Mouse (Mus musculus) stomach, embryonic 16.5 days (tissue): ENCODE results near the gene Nup155. TPM values are rescaled to one million over a fixed set of nuclear protein-coding genes. Genes with fewer than 3 reads are reported as not detected.
"Not testable (repeated sequence)": the region's sequence is repeated elsewhere in the genome, so short reads cannot be mapped to it uniquely, and the experiment has no call there.

ENCODE experiments used
- ATAC-seq: fragments of 200-750 bp; cut with Nextera tagmentation; 2 replicates; pipeline ENCODE4 v1.8.0; 2017; ENCODE audit warnings: moderate number of reproducible peaks, moderate TSS enrichment; ENCODE audit not compliant: insufficient read depth, low FRiP score
- H3K27ac ChIP-seq: fragments of 300-500 bp; sonication (generic); 2 replicates; pipeline ENCODE4 v1.5.1; 2014; ENCODE audit warnings: low read length
- H3K27me3 ChIP-seq: fragments of 300-500 bp; sonication (generic); 2 replicates; pipeline ENCODE4 v1.6.1; 2014; ENCODE audit warnings: low read length, control low read depth, mixed read lengths; ENCODE audit not compliant: control insufficient read depth, insufficient read depth
- H3K36me3 ChIP-seq: fragments of 300-500 bp; sonication (generic); 2 replicates; pipeline ENCODE4 v1.6.1; 2014; ENCODE audit warnings: low read length; ENCODE audit not compliant: control insufficient read depth, insufficient read depth
- H3K4me1 ChIP-seq: fragments of 300-500 bp; sonication (generic); 2 replicates; pipeline ENCODE4 v1.6.1; 2014; ENCODE audit warnings: low read length, control low read depth, mixed read lengths; ENCODE audit not compliant: control insufficient read depth, insufficient read depth
- H3K4me2 ChIP-seq: fragments of 300-500 bp; sonication (generic); 2 replicates; pipeline ENCODE4 v1.6.1; 2014; ENCODE audit warnings: low read depth, low read length, mixed read lengths
- H3K4me3 ChIP-seq: fragments of 300-500 bp; sonication (generic); replicated peaks from 2 replicates; pipeline ENCODE4 v1.5.1; 2014; ENCODE audit warnings: mild to moderate bottlenecking, low read length
- H3K9ac ChIP-seq: fragments of 300-500 bp; sonication (generic); 2 replicates; pipeline ENCODE4 v1.6.1; 2014; ENCODE audit warnings: low read length
- H3K9me3 ChIP-seq: fragments of 300-500 bp; sonication (generic); replicated peaks from 2 replicates; pipeline ENCODE4 v1.6.1; 2016; ENCODE audit warnings: low read length, control low read depth; ENCODE audit not compliant: control insufficient read depth
- WGBS: fragments of 180-500 bp; shearing (Covaris S2); extraction: QIAGEN DNeasy Blood & Tissue Kit; methylation state at CpG from one replicate; pipeline ENCODE4 v1.1.7; 2014; 5-methylcytosine and 5-hydroxymethylcytosine counted together
- polyA plus RNA-seq: library from polyadenylated mRNA; unstranded; fragments of >200 nt; fragmentation: Nextera tagmentation; extraction: Ambion mirVana; gene quantifications from 2 replicates; pipeline ENCODE4 v1.2.1, GENCODE M21; 2015

Nup155 gene
- polyA plus RNA-seq, 1 experiment from 2014 or later = 14.7 TPM

DNA sequence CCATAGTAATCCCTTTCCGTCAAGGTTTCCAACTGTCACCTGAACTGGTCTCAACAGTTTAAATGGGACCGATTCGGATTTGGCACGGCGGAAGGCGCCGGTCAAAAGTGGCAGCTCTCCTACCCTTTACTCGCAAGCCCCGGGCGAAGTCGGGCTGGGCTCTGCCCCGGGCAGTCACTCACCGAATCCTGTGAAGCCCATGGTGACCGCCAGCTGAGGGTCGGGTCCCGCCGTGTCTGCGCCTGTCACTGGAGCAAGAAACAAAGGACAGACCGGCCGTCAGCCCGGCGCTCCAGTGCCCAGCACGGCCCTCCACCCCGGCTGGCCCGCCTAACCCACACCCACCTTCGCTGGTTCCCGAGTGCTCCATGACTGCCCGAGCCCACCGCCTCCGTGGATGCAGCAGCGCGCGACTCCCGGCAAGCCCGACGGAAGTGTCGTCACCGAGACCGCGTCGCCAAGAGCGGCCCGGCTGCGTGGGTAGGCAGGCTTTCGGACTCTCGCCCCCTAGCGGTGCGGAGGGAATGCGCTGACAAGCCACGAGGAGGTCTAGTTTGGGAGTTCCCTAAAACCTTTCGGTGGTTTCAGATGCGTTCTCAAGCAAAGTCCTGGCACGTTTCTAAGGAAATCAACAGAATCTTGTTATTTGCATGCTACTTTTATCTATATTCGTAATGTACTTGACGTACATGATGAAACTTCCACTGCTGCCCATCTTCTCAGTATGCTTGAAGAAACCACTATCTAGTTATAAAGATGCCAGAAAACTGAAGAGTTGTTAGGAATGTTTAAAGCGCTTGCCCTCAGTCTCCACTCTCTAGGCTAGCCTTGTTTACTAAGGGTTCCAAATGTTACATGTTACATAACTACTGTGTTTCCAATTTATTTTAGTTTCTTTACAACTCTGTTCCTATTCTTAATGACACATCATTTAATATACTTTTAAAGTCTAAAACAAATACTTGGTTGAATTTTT is 10.0 kb upstream of the Nup155 start, which contains the start of gene Wdr70:
Wdr70 (minus strand) TSS at position 436 of the 976 bp plus-strand sequence.
- H3K27me3 ChIP-seq = no peaks in the 10 kb centered on the region
- ATAC-seq = peak; percentile 91
- no peak within 1 kb of the TSS for H3K27ac ChIP-seq
- H3K4me2 ChIP-seq = peak within 1 kb of the TSS; percentile 73
- H3K9ac ChIP-seq = peak within 1 kb of the TSS; percentile 87
- no peaks in the 10 kb centered on the region for H3K9me3 ChIP-seq
- H3K36me3 ChIP-seq = no peaks in the 10 kb centered on the region
- peak within 1 kb of the TSS; percentile 90 for H3K4me3 ChIP-seq
- no peaks in the 10 kb centered on the region for H3K4me1 ChIP-seq
- WGBS = 2% methylated on average over 56 of the region's 56 CpGs

DNA sequence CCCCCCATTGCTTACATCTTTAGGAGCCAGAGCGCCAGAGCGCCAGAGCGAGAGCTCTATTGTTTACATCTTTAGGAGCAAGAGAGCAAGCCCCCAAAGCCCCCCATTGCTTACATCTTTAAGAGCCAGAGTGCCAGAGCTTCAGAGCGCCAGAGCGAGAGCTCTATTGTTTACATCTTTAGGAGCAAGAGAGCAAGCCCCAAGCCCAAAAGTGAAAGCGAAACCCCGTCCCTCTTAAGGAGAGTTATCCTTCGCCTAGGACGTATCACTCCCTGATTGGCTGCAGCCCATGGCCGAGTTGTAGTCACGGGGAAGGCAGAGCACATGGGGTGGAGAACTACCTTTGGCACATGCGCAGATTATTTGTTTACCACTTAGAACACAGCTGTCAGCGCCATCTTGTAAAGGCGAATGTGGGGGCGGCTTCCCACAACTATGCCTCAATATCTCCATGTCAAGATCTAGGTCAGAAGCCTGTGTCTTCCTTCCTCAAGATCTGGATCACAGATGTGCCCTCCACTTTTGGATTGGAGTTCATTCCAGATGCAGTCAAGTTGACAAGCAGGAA is 7.0 kb upstream of the Nup155 start:
- not testable (repeated sequence) for H3K36me3 ChIP-seq, ATAC-seq, H3K4me2 ChIP-seq, H3K4me1 ChIP-seq, H3K4me3 ChIP-seq, H3K27me3 ChIP-seq, H3K9me3 ChIP-seq, H3K9ac ChIP-seq, H3K27ac ChIP-seq
- 69% methylated on average over 13 of the region's 15 CpGs for WGBS

DNA sequence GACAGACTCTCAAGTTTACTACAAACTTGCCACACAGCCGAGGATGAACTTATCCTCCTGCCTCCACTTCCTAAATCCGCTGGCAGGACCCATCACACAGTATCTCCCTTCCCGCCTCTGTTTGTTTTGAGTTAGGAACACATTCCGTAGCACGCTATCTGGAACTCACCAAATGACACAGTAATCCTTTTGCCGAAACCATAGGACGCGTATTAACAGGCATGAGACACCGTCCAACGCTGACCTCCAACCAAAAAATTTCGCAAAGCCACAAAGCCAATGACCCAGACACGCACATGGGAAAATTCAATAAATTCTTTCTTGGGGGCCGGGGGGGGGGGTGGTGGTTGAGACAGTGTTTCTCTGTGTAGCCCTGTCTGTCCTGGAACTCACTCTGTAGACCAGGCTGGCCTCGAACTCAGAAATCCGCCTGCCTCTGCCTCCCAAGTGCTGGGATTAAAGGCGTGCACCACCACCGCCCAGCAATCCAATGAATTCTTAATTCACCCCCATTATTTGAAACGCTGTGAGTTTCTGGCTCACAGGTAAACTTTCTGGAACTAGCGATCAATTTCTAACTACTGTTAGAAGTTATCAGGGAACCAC is 610 bp upstream of the Nup155 start:
- peaks cover 12% of the 10 kb centered on the region for H3K4me1 ChIP-seq
- ATAC-seq = no peak; the same call in 1 of the 2 replicates
- H3K4me2 ChIP-seq = peak overlapping the region; percentile 55
- peaks cover 6% of the 10 kb centered on the region for H3K36me3 ChIP-seq
- peak overlapping the region; percentile 77 for H3K4me3 ChIP-seq
- no peaks in the 10 kb centered on the region for H3K27me3 ChIP-seq
- H3K27ac ChIP-seq = peak overlapping the region; percentile 55; the same call in 1 of the 2 replicates
- 49% methylated on average over 19 of the region's 19 CpGs for WGBS
- no peaks in the 10 kb centered on the region for H3K9me3 ChIP-seq
- H3K9ac ChIP-seq = peak overlapping the region; percentile 88

DNA sequence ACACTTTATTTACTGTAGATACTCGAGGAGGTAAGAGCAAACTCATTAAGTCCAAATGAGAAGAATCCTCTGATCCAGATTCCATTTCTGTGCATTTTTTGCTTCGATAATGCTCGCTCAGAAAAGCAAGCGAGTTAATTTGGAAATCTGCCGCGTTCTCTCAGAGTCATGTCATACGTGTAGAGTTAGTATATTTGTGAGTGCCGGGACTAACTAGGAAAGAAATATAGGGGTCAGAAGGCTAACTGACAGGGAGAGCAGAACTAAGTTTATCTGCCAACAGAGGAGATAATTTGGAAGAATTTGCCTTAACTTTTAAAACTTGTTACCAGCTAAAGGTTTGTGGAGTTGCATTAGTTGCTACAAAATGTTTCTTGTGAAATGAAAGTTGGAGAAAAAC is 709 bp downstream of the Nup155 start:
- Histone ChIP-seq H3K9ac (peak overlapping the region; percentile 88), H3K36me3 (peaks cover 8% of the 10 kb centered on the region), H3K27ac (no peak overlapping the region), H3K4me1 (peaks cover 12% of the 10 kb centered on the region), H3K9me3 (no peaks in the 10 kb centered on the region), H3K4me3 (peak overlapping the region; percentile 77), H3K4me2 (peak overlapping the region; percentile 86), H3K27me3 (no peaks in the 10 kb centered on the region)
- ATAC-seq = no peak
- WGBS = 3% methylated on average over 8 of the region's 8 CpGs

DNA sequence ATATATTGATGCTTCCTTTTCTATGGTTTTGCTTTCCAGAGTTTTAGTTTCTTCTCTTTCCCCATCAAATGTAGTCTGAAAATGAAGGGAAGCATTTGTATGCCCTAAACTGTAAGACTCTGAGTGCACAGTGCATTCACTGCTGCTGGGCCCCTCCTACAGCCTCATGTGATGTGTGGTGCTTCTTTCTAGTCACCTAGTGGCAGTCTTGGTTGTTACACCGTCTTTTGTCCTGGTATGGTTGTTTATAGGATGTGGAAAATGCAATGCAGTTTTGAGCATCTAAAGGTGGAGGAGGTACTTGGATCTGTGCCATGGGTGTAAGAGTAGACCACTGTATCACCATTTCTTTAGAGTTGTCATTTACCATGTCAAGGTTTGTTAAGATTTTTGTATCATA is 20.2 kb downstream of the Nup155 start:
- 74% methylated on average over 1 of the region's 1 CpGs for WGBS
- Histone ChIP-seq H3K4me2 (no peak overlapping the region), H3K27me3 (no peaks in the 10 kb centered on the region), H3K4me1 (no peaks in the 10 kb centered on the region), H3K9me3 (no peaks in the 10 kb centered on the region), H3K36me3 (peaks cover 18% of the 10 kb centered on the region), H3K4me3 (no peak overlapping the region), H3K27ac (no peak overlapping the region), H3K9ac (no peak overlapping the region)
- no peak for ATAC-seq

DNA sequence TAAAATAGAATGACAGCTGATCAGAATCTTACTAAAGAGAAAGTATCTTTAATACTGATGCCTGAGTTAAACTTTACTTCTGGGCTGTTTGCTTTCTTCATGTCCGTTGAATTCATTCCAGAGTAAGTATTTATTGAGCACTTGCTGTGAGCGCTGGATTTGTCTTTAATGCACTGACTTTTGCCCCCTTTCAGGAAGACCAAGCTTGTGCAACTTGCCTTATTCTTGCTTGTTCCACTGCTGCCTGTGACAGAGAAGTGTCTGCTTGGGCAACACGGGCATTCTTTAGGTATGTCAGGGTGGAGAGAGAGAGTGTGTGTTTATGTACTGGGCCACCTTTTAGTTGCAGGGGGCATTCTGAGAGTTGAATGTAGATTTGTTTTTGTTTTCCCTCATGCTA is 22.2 kb downstream of the Nup155 start:
- no peak for ATAC-seq
- no peaks in the 10 kb centered on the region for H3K9me3 ChIP-seq
- no peaks in the 10 kb centered on the region for H3K27me3 ChIP-seq
- no peaks in the 10 kb centered on the region for H3K4me1 ChIP-seq
- no peak overlapping the region for H3K4me3 ChIP-seq
- H3K36me3 ChIP-seq = peaks cover 22% of the 10 kb centered on the region
- H3K4me2 ChIP-seq = no peak overlapping the region
- no peak overlapping the region for H3K9ac ChIP-seq
- 94% methylated on average over 3 of the region's 3 CpGs for WGBS
- H3K27ac ChIP-seq = no peak overlapping the region

DNA sequence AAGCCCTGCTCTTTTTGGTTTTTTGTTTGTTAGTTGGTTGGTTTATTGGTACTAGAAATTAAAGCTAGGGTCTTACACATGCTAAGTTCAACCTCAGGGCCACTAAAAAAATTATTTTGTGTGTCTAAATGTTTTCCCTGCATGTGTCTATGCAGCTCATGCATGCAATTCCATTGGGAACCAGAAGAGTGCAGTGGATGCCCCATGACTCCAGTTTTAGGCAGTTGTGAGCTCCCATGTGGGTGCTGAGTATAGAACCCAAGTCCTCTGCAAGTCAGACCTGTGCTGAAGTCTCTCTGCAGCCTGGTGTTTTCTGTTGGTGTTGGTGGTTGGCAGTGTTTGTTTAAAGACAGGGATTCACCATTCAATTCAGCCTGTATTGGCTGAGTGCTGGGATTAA is 22.7 kb downstream of the Nup155 start:
- Histone ChIP-seq H3K4me2 (no peak overlapping the region), H3K4me1 (no peaks in the 10 kb centered on the region), H3K4me3 (no peak overlapping the region), H3K27ac (no peak overlapping the region), H3K27me3 (no peaks in the 10 kb centered on the region), H3K9ac (no peak overlapping the region), H3K36me3 (peaks cover 22% of the 10 kb centered on the region), H3K9me3 (no peaks in the 10 kb centered on the region)
- ATAC-seq = no peak

DNA sequence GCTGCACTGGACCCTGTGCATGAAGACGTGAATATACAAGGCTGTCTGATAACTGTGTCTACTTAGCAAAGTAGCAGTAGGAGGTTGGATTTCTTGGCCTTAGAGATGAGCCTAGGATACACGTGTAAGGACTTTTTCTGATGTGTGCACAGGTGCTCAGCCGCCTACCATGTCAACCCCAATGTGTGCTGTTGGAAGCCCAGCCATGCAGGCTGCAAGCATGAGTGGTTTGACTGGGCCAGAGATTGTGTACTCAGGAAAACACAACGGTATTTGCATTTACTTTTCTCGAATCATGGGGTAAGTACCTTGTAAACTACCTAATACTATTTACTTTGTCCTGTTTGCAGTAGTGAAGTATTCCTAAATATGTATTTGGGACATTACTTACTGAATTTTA is 26.5 kb downstream of the Nup155 start:
- H3K27me3 ChIP-seq = no peaks in the 10 kb centered on the region
- 79% methylated on average over 5 of the region's 5 CpGs for WGBS
- no peak overlapping the region for H3K9ac ChIP-seq
- no peak overlapping the region for H3K27ac ChIP-seq
- H3K4me2 ChIP-seq = no peak overlapping the region
- no peak for ATAC-seq
- H3K9me3 ChIP-seq = no peaks in the 10 kb centered on the region
- H3K4me1 ChIP-seq = no peaks in the 10 kb centered on the region
- no peak overlapping the region for H3K4me3 ChIP-seq
- H3K36me3 ChIP-seq = peaks cover 28% of the 10 kb centered on the region

DNA sequence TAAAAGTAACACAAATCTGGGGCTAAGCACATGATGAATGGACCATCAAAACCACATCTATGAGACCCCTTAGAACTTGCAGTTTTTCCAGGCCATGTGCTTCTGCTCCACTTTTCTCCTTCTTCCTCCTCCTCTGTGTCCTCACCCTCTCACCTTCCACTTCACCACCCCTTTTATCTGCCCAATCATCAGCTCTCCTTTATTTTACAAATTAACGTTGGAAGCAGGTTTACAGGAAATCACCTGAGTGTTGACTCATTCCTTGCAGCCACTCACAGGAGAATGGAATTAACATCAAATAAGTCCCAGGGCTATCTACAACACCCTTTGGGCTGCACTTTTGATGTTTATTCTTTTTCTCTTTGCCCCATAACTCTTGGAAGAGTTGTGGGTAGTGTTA is 52.8 kb downstream of the Nup155 start:
- no peak overlapping the region for H3K27ac ChIP-seq

More for the DNA sequence above, 52.8 kb downstream of the Nup155 start:
- H3K4me2 ChIP-seq = no peak overlapping the region
- no peaks in the 10 kb centered on the region for H3K9me3 ChIP-seq
- no peaks in the 10 kb centered on the region for H3K4me1 ChIP-seq
- H3K36me3 ChIP-seq = peaks cover 4% of the 10 kb centered on the region; the same call in 1 of the 2 replicates
- ATAC-seq = no peak
- no peak overlapping the region for H3K4me3 ChIP-seq
- H3K27me3 ChIP-seq = no peaks in the 10 kb centered on the region
- no peak overlapping the region for H3K9ac ChIP-seq
- WGBS = 82% methylated on average over 1 of the region's 1 CpGs
